8 mouse cellular contexts compared by ENCODE assay signal in genomic region chr2:29649795-29650457, GRCm38 (mm10). TPM values are rescaled to one million over a fixed set of nuclear protein-coding genes. Genes with fewer than 3 reads are reported as not detected.
DNase-seq lines count a peak whose midpoint lies in the region; ATAC-seq lines count a peak whose summit lies in the region.

No protein-coding gene starts in this region.

- no peak overlapping the region for H3K4me2 ChIP-seq in midbrain, embryonic 11.5 days
- no peak overlapping the region for H3K4me2 ChIP-seq in midbrain, embryonic 14.5 days (ENCODE audit: low read length)
- no peak overlapping the region for H3K4me2 ChIP-seq in intestine, embryonic 14.5 days (ENCODE audit: low read length)
- no peak overlapping the region for H3K4me2 ChIP-seq in hindbrain, embryonic 11.5 days (replicated peaks; ENCODE audit: low read depth, low read length)

- no peaks in the 10 kb centered on the region for H3K9me3 ChIP-seq in midbrain, embryonic 11.5 days (ENCODE audit: control insufficient read depth, low read length)
- H3K9me3 ChIP-seq in midbrain, embryonic 14.5 days (ENCODE audit: control insufficient read depth, low read length) = no peaks in the 10 kb centered on the region
- no peaks in the 10 kb centered on the region for H3K9me3 ChIP-seq in intestine, embryonic 14.5 days (ENCODE audit: control insufficient read depth, low read length)
- H3K9me3 ChIP-seq in hindbrain, embryonic 11.5 days (ENCODE audit: control insufficient read depth, low read length) = no peaks in the 10 kb centered on the region

- H3K4me3 ChIP-seq in midbrain, embryonic 11.5 days (ENCODE audit: low read depth, low read length) = no peak overlapping the region
- H3K4me3 ChIP-seq in midbrain, embryonic 14.5 days (replicated peaks; ENCODE audit: low read depth, low read length) = no peak overlapping the region
- no peak overlapping the region for H3K4me3 ChIP-seq in intestine, embryonic 14.5 days (ENCODE audit: low read depth, low read length)
- no peak overlapping the region for H3K4me3 ChIP-seq in hindbrain, embryonic 11.5 days (ENCODE audit: low read depth, low read length)

- peak; percentile 33 for DNase-seq in midbrain, embryonic 11.5 days (ENCODE audit: low spot score, missing footprints)
- no peak for DNase-seq in midbrain, embryonic 14.5 days
- DNase-seq in adrenal gland, postnatal 10 days = peak; percentile 74
- no peak for DNase-seq in intestine, embryonic 14.5 days (ENCODE audit: low spot score)
- peak; percentile 76 for DNase-seq in lung, postnatal 14 days
- DNase-seq in ovary, postnatal 10 days (ENCODE audit: low spot score) = no peak
- no peak for DNase-seq in urinary bladder, postnatal 4 days (ENCODE audit: low spot score in 2 of 2)
- no peak for DNase-seq in hindbrain, embryonic 11.5 days (ENCODE audit: low spot score)

- ATAC-seq in midbrain, embryonic 11.5 days (ENCODE audit: low FRiP score) = no peak
- no peak for ATAC-seq in midbrain, embryonic 14.5 days (ENCODE audit: low FRiP score, low TSS enrichment)
- ATAC-seq in intestine, embryonic 14.5 days (replicated peaks; ENCODE audit: low FRiP score, low TSS enrichment, low read depth) = no peak
- ATAC-seq in hindbrain, embryonic 11.5 days (ENCODE audit: low FRiP score) = no peak

- H3K27me3 ChIP-seq in midbrain, embryonic 11.5 days (ENCODE audit: control insufficient read depth, insufficient read depth, low read length) = no peaks in the 10 kb centered on the region
- no peaks in the 10 kb centered on the region for H3K27me3 ChIP-seq in midbrain, embryonic 14.5 days (ENCODE audit: control insufficient read depth, insufficient read depth, low read length)
- no peaks in the 10 kb centered on the region for H3K27me3 ChIP-seq in intestine, embryonic 14.5 days (replicated peaks; ENCODE audit: control insufficient read depth, insufficient read depth, low read length)
- no peaks in the 10 kb centered on the region for H3K27me3 ChIP-seq in hindbrain, embryonic 11.5 days (ENCODE audit: control insufficient read depth, insufficient read depth, low read length)

- H3K4me1 ChIP-seq in midbrain, embryonic 11.5 days (ENCODE audit: control insufficient read depth, insufficient read depth, low read length) = peaks cover 10% of the 10 kb centered on the region
- H3K4me1 ChIP-seq in midbrain, embryonic 14.5 days (ENCODE audit: control insufficient read depth, insufficient read depth, low read length) = peaks cover 11% of the 10 kb centered on the region; the same call in 1 of the 2 replicates
- peaks cover 6% of the 10 kb centered on the region; the same call in 1 of the 2 replicates for H3K4me1 ChIP-seq in intestine, embryonic 14.5 days (replicated peaks; ENCODE audit: control insufficient read depth, insufficient read depth, low read length)
- peaks cover 4% of the 10 kb centered on the region for H3K4me1 ChIP-seq in hindbrain, embryonic 11.5 days (replicated peaks; ENCODE audit: control insufficient read depth, insufficient read depth, low read length)

- no peak overlapping the region for H3K27ac ChIP-seq in midbrain, embryonic 11.5 days (ENCODE audit: low read depth, low read length)
- H3K27ac ChIP-seq in midbrain, embryonic 14.5 days (replicated peaks; ENCODE audit: low read depth, low read length) = no peak overlapping the region
- H3K27ac ChIP-seq in intestine, embryonic 14.5 days (ENCODE audit: low read depth) = peak overlapping the region; percentile 10
- no peak overlapping the region for H3K27ac ChIP-seq in hindbrain, embryonic 11.5 days (ENCODE audit: low read depth, low read length)

- H3K36me3 ChIP-seq in midbrain, embryonic 11.5 days (ENCODE audit: control insufficient read depth, insufficient read depth, low read length) = no peaks in the 10 kb centered on the region
- 0 out of 2 replicates have a peak, but pooled peaks cover 2% of the 10 kb centered on the region for H3K36me3 ChIP-seq in midbrain, embryonic 14.5 days (ENCODE audit: control insufficient read depth, insufficient read depth, low read length)
- H3K36me3 ChIP-seq in intestine, embryonic 14.5 days (ENCODE audit: control insufficient read depth, insufficient read depth, low read length) = no peaks in the 10 kb centered on the region
- H3K36me3 ChIP-seq in hindbrain, embryonic 11.5 days (ENCODE audit: control insufficient read depth, insufficient read depth, low read length) = no peaks in the 10 kb centered on the region

- no peak overlapping the region for H3K9ac ChIP-seq in midbrain, embryonic 11.5 days (ENCODE audit: low read length)
- H3K9ac ChIP-seq in midbrain, embryonic 14.5 days (replicated peaks; ENCODE audit: low read length) = no peak overlapping the region
- H3K9ac ChIP-seq in intestine, embryonic 14.5 days (ENCODE audit: low read length) = no peak overlapping the region
- no peak overlapping the region for H3K9ac ChIP-seq in hindbrain, embryonic 11.5 days (ENCODE audit: low read depth, low read length)

- WGBS in midbrain, embryonic 11.5 days = 89% methylated on average over 10 of the region's 10 CpGs
- WGBS in midbrain, embryonic 14.5 days = 88% methylated on average over 10 of the region's 10 CpGs
- WGBS in intestine, embryonic 14.5 days = 74% methylated on average over 10 of the region's 10 CpGs
- WGBS in hindbrain, embryonic 11.5 days = 84% methylated on average over 10 of the region's 10 CpGs

RNA-seq across cellular contexts. Expression of gene Rapgef1, which starts 30.4 kb away (rescaled TPM):
- 12.4 and 15.6 TPM in 2 replicates for polyA plus RNA-seq in midbrain, embryonic 11.5 days (2014; fragmentation: Nextera tagmentation; extraction: Ambion mirVana)
- polyA plus RNA-seq in midbrain, embryonic 14.5 days (2014; fragmentation: Nextera tagmentation; extraction: Ambion mirVana) = 23.2 and 25.3 TPM in 2 replicates
- total RNA-seq in adrenal gland, postnatal 10 days (2021) = 10 to 100 TPM; 58.5 to 66.5 TPM
- polyA plus RNA-seq in intestine, embryonic 14.5 days (2014; fragmentation: Nextera tagmentation; extraction: Ambion mirVana) = 15.1 and 15.7 TPM in 2 replicates
- 13.3 and 14.3 TPM in 2 replicates for polyA plus RNA-seq in hindbrain, embryonic 11.5 days (2014; fragmentation: Nextera tagmentation; extraction: Ambion mirVana)

Comparison
In these comparisons a context has a peak if more than half of its experiments do, and no peak if none do; other contexts are left out.
1. DNase-seq: peak in midbrain, embryonic 11.5 days (single experiment), adrenal gland, postnatal 10 days (single experiment) and lung, postnatal 14 days (single experiment); none in midbrain, embryonic 14.5 days (single experiment), intestine, embryonic 14.5 days (single experiment), ovary, postnatal 10 days (single experiment), urinary bladder, postnatal 4 days (0 of 2) and hindbrain, embryonic 11.5 days (single experiment).